Mouse (Mus musculus) MEL (cell line): ENCODE results near the gene Nup93. TPM values are rescaled to one million over a fixed set of nuclear protein-coding genes. Genes with fewer than 3 reads are reported as not detected.

Source experiments
- DNase-seq: peaks from one replicate; pipeline ENCODE4 v3.0.0; 2011; ENCODE audit warnings: low read depth, low spot score
- H3K27ac ChIP-seq: 2 replicates; pipeline ENCODE4 v1.5.1; 2012; ENCODE audit warnings: low read depth, mild to moderate bottlenecking, control low read depth, low read length, moderate library complexity; ENCODE audit not compliant: control insufficient read depth
- H3K27me3 ChIP-seq, 2 experiments: fragments of 150-350 bp in 1 of 2; sonication (generic) in 1 of 2; 2 replicates each; pipeline ENCODE4 v1.6.1; 2012; ENCODE audit warnings: low read length in 2 of 2, mild to moderate bottlenecking in 2 of 2, improper control_type of control experiment in 1 of 2, moderate library complexity in 1 of 2; ENCODE audit not compliant: insufficient read depth in 2 of 2, control insufficient read depth in 1 of 2
- H3K36me3 ChIP-seq, 2 experiments: 2 replicates each; pipeline ENCODE4 v1.6.1; 2012 to 2014; ENCODE audit warnings: low read length in 2 of 2, improper control_type of control experiment in 1 of 2, inconsistent platforms in 1 of 2, mild to moderate bottlenecking in 1 of 2; ENCODE audit not compliant: insufficient read depth in 2 of 2, control insufficient read depth in 1 of 2
- H3K4me1 ChIP-seq, 2 experiments: fragments of 150-350 bp in 1 of 2; sonication (generic) in 1 of 2; 2 replicates each; pipeline ENCODE4 v1.6.1; 2012; ENCODE audit warnings: low read length in 2 of 2, improper control_type of control experiment in 1 of 2, mild to moderate bottlenecking in 1 of 2; ENCODE audit not compliant: insufficient read depth in 2 of 2, control insufficient read depth in 1 of 2
- H3K4me3 ChIP-seq, 2 experiments: fragments of 150-350 bp in 1 of 2; sonication (generic) in 1 of 2; 2 replicates each; pipeline ENCODE4 v1.5.1; 2012; ENCODE audit warnings: low read depth in 2 of 2, low read length in 2 of 2, mild to moderate bottlenecking in 2 of 2, moderate library complexity in 2 of 2, control low read depth in 1 of 2, improper control_type of control experiment in 1 of 2; ENCODE audit not compliant: control insufficient read depth in 1 of 2, insufficient read depth in 1 of 2
- H3K79me2 ChIP-seq: 2 replicates; pipeline ENCODE4 v1.6.1; 2012; ENCODE audit warnings: mild to moderate bottlenecking, low read length, moderate library complexity; ENCODE audit not compliant: control insufficient read depth, poor library complexity, insufficient read depth
- H3K9ac ChIP-seq: 2 replicates; pipeline ENCODE4 v1.6.1; 2012; ENCODE audit warnings: low read depth, mild to moderate bottlenecking, control low read depth, low read length, moderate library complexity; ENCODE audit not compliant: control insufficient read depth, poor library complexity, severe bottlenecking
- H3K9me3 ChIP-seq: fragments of 150-350 bp; sonication (generic); replicated peaks from 2 replicates; pipeline ENCODE4 v1.6.1; 2012; ENCODE audit warnings: mild to moderate bottlenecking, low read length, improper control_type of control experiment, moderate library complexity; ENCODE audit not compliant: insufficient read depth
- BHLHE40 ChIP-seq: IDR thresholded peaks from 2 replicates; pipeline ENCODE4 v1.6.1; 2012; ENCODE audit warnings: low read depth, mild to moderate bottlenecking, inconsistent platforms, low read length, improper control_type of control experiment, borderline replicate concordance
- CHD1 ChIP-seq: IDR thresholded peaks from 2 replicates; pipeline ENCODE4 v1.6.1; 2012; ENCODE audit warnings: low read depth, mild to moderate bottlenecking, inconsistent platforms, low read length, improper control_type of control experiment
- CHD2 ChIP-seq: IDR thresholded peaks from 2 replicates; pipeline ENCODE4 v1.6.1; 2011; ENCODE audit warnings: low read length, improper control_type of control experiment
- E2F4 ChIP-seq: IDR thresholded peaks from 2 replicates; pipeline ENCODE4 v1.6.1; 2011; ENCODE audit warnings: low read depth, low read length, improper control_type of control experiment, borderline replicate concordance
- ELF1 ChIP-seq: IDR thresholded peaks from 2 replicates; pipeline ENCODE4 v1.6.1; 2014; ENCODE audit warnings: low read depth, mild to moderate bottlenecking, inconsistent platforms, low read length, improper control_type of control experiment, moderate library complexity
- GABPA ChIP-seq: IDR thresholded peaks from 2 replicates; pipeline ENCODE4 v1.6.1; 2012; ENCODE audit warnings: low read depth, mild to moderate bottlenecking, inconsistent platforms, low read length, improper control_type of control experiment, moderate library complexity
- GATA1 ChIP-seq: IDR thresholded peaks from 2 replicates; pipeline ENCODE4 v1.6.1; 2011; ENCODE audit warnings: low read depth, low read length, improper control_type of control experiment
- JUND ChIP-seq: IDR thresholded peaks from 2 replicates; pipeline ENCODE4 v1.6.1; 2011; ENCODE audit warnings: low read depth, mild to moderate bottlenecking, improper control_type of control experiment, low read length
- MAX ChIP-seq: IDR thresholded peaks from 2 replicates; pipeline ENCODE4 v1.6.1; 2011; ENCODE audit warnings: low read length, improper control_type of control experiment
- MXI1 ChIP-seq: IDR thresholded peaks from 2 replicates; pipeline ENCODE4 v1.6.1; 2011; ENCODE audit warnings: mild to moderate bottlenecking, low read depth, low read length, improper control_type of control experiment
- MYB ChIP-seq: IDR thresholded peaks from 2 replicates; pipeline ENCODE4 v1.6.1; 2011; ENCODE audit warnings: mild to moderate bottlenecking, low read depth, low read length, improper control_type of control experiment
- NELFE ChIP-seq: IDR thresholded peaks from 2 replicates; pipeline ENCODE4 v1.6.1; 2011; ENCODE audit warnings: low read depth, low read length, improper control_type of control experiment
- NRF1 ChIP-seq: IDR thresholded peaks from 2 replicates; pipeline ENCODE4 v1.6.1; 2014; ENCODE audit warnings: low read depth, mild to moderate bottlenecking, inconsistent platforms, low read length, improper control_type of control experiment, moderate library complexity; ENCODE audit not compliant: poor library complexity, insufficient read depth, severe bottlenecking
- POLR2A ChIP-seq, 2 experiments: IDR thresholded peaks; 2 replicates each; pipeline ENCODE4 v1.6.1; 2011 to 2012; ENCODE audit warnings: low read length in 2 of 2, mild to moderate bottlenecking in 2 of 2, control low read depth in 1 of 2, improper control_type of control experiment in 1 of 2, low read depth in 1 of 2, moderate library complexity in 1 of 2; ENCODE audit not compliant: control insufficient read depth in 1 of 2, insufficient read depth in 1 of 2, poor library complexity in 1 of 2
- POLR2AphosphoS2 ChIP-seq: IDR thresholded peaks from 2 replicates; pipeline ENCODE4 v1.6.1; 2011; ENCODE audit warnings: low read length, improper control_type of control experiment
- POLR2AphosphoS5 ChIP-seq: IDR thresholded peaks from 2 replicates; pipeline ENCODE4 v1.6.1; 2012; ENCODE audit warnings: low read depth, borderline replicate concordance, mild to moderate bottlenecking, inconsistent platforms, low read length, moderate library complexity, mixed read lengths
- RAD21 ChIP-seq: IDR thresholded peaks from 2 replicates; pipeline ENCODE4 v1.6.1; 2011; ENCODE audit warnings: mild to moderate bottlenecking, low read depth, low read length, improper control_type of control experiment
- TAL1 ChIP-seq: IDR thresholded peaks from 2 replicates; pipeline ENCODE4 v1.6.1; 2012; ENCODE audit warnings: mild to moderate bottlenecking, inconsistent platforms, low read length, moderate library complexity, mixed read lengths
- TCF12 ChIP-seq: IDR thresholded peaks from 2 replicates; pipeline ENCODE4 v1.6.1; 2014; ENCODE audit warnings: low read depth, mild to moderate bottlenecking, inconsistent platforms, low read length, improper control_type of control experiment, moderate library complexity
- ZC3H11A ChIP-seq: IDR thresholded peaks from 2 replicates; pipeline ENCODE4 v1.6.1; 2012; ENCODE audit warnings: low read depth, mild to moderate bottlenecking, inconsistent platforms, low read length, improper control_type of control experiment
- ZKSCAN1 ChIP-seq: IDR thresholded peaks from 2 replicates; pipeline ENCODE4 v1.6.1; 2012; ENCODE audit warnings: low read depth, mild to moderate bottlenecking, inconsistent platforms, low read length, improper control_type of control experiment, moderate library complexity
- ZMIZ1 ChIP-seq: IDR thresholded peaks from 2 replicates; pipeline ENCODE4 v1.6.1; 2012; ENCODE audit warnings: low read depth, mild to moderate bottlenecking, inconsistent platforms, low read length, improper control_type of control experiment, moderate library complexity
- ZNF384 ChIP-seq: IDR thresholded peaks from 2 replicates; pipeline ENCODE4 v1.6.1; 2012; ENCODE audit warnings: low read depth, mild to moderate bottlenecking, inconsistent platforms, low read length, improper control_type of control experiment
- polyA plus RNA-seq, 2 experiments: library from polyadenylated mRNA; stranded (reverse) in 1 of 2; unstranded in 1 of 2; fragments of >175 nt in 1 of 2; fragments of >200 nt in 1 of 2; gene quantifications; 2 replicates each; pipeline versions ENCODE4 v1.2.1 to v1.2.4; 2012; ENCODE audit warnings: low replicate concordance in 2 of 2, low read depth in 1 of 2; ENCODE audit not compliant: insufficient read length in 2 of 2, insufficient read depth in 1 of 2, missing spikeins in 1 of 2
- total RNA-seq: library from RNA; depleted of rRNA; stranded (reverse); fragments of 300-350 nt; gene quantifications from 2 replicates; pipeline ENCODE4 v1.2.3, GENCODE M21; 2012

Nup93 gene
- total and polyA plus RNA-seq, 3 experiments = 71.6 to 292 (median 110) TPM

GRCm38 (mm10) chr8:94240240-94240751 is 25.9 kb downstream of the Nup93 start (continued):
- no peak for TF ChIP-seq POLR2AphosphoS5
- TF ChIP-seq, all 39 proteins: peak for 12

- no peak for DNase-seq
- H3K27me3 ChIP-seq = no peaks in the 10 kb centered on the region
- H3K4me3 ChIP-seq = no peak overlapping the region
- peaks cover 11% of the 10 kb centered on the region; the same call in 1 of the 2 replicates for H3K79me2 ChIP-seq
- peaks cover 3 to 16% of the 10 kb centered on the region in 2 experiments for H3K36me3 ChIP-seq
- H3K27ac ChIP-seq = no peak overlapping the region
- H3K4me1 ChIP-seq = peaks cover 0 to 10% of the 10 kb centered on the region in 2 experiments; a peak in 2 of 4 replicates
- no peaks in the 10 kb centered on the region for H3K9me3 ChIP-seq
- TF ChIP-seq CHD1 (no peak), TAL1 (no peak), E2F4 (no peak), ELF1 (no peak), NRF1 (no peak), ZMIZ1 (no peak), CHD2 (no peak), ZKSCAN1 (no peak)
- H3K9ac ChIP-seq = no peak overlapping the region
Measured at GRCm38 (mm10) chr8:94249836-94250435, 35.6 kb downstream of the Nup93 start.

- no peak overlapping the region for H3K4me3 ChIP-seq
- no peaks in the 10 kb centered on the region for H3K9me3 ChIP-seq
- no peak overlapping the region for H3K9ac ChIP-seq
- DNase-seq = no peak
- peaks cover 4 to 9% of the 10 kb centered on the region in 2 experiments for H3K36me3 ChIP-seq
- H3K27me3 ChIP-seq = no peaks in the 10 kb centered on the region
- H3K4me1 ChIP-seq = peaks cover 0 to 12% of the 10 kb centered on the region in 2 experiments; a peak in 2 of 4 replicates
- TF ChIP-seq NELFE (no peak), MYB (no peak), MXI1 (no peak), POLR2AphosphoS2 (no peak), GABPA (no peak), JUND (no peak), RAD21 (no peak), GATA1 (no peak), POLR2A (IDR thresholded peaks at IDR 0.05; ENCODE audit: control insufficient read depth in 1 of 2, insufficient read depth in 1 of 2, low read depth in 1 of 2, low read length in 2 of 2, poor library complexity in 1 of 2) (no peak), BHLHE40 (no peak), ZNF384 (no peak), TCF12 (no peak), ZC3H11A (no peak), MAX (no peak)
- peaks cover 2% of the 10 kb centered on the region; the same call in 1 of the 2 replicates for H3K79me2 ChIP-seq
- H3K27ac ChIP-seq = no peak overlapping the region
Measured at GRCm38 (mm10) chr8:94258881-94259280, 44.5 kb downstream of the Nup93 start.
